Mouse (Mus musculus): ENCODE results near the gene Il18r1. TPM values are rescaled to one million over a fixed set of nuclear protein-coding genes. Genes with fewer than 3 reads are reported as not detected.

Il18r1 gene
- not detected for polyA plus RNA-seq (2012; fragmentation: generic; extraction: Trizol)
- long read RNA-seq, experiment 1 = 0 reads
- long read RNA-seq, experiment 2 = 0 reads

GRCm38 (mm10) chr1:40465477-40466430 lies at the start of gene Il18r1:
Gene Il18r1, plus strand, starts transcription at chr1:40465552.
- Histone ChIP-seq H3K36me3 (ENCODE audit: control insufficient read depth, insufficient read depth) (no peaks in the 10 kb centered on the region), H3K4me3 (ENCODE audit: insufficient read depth, poor library complexity, severe bottlenecking) (no peak within 1 kb of the TSS), H3K79me3 (ENCODE audit: low read depth) (no peaks in the 10 kb centered on the region), H3K79me2 (ENCODE audit: control insufficient read depth, insufficient read depth) (no peaks in the 10 kb centered on the region), H3K27me3 (ENCODE audit: control insufficient read depth, insufficient read depth, insufficient read length) (no peaks in the 10 kb centered on the region), H3ac (ENCODE audit: control insufficient read depth, insufficient read length, low read depth) (no peak within 1 kb of the TSS)
- TF ChIP-seq CEBPB (IDR thresholded peaks at IDR 0.05; ENCODE audit: low read depth) = no peak
- TF ChIP-seq USF1 (IDR thresholded peaks at IDR 0.05; ENCODE audit: low read depth) = no peak
- no peak for TF ChIP-seq MYOD1 (IDR thresholded peaks at IDR 0.05; ENCODE audit: control insufficient read depth, insufficient read length, low read depth)
- no peak for TF ChIP-seq FOSL1 (IDR thresholded peaks at IDR 0.05; ENCODE audit: insufficient read depth, low read length, poor library complexity, severe bottlenecking)
- no peak for TF ChIP-seq CTCF (IDR thresholded peaks at IDR 0.05; ENCODE audit: control insufficient read depth, insufficient read depth, insufficient read length)
- TF ChIP-seq MYOG (IDR thresholded peaks at IDR 0.05; ENCODE audit: control insufficient read depth, extremely low read depth, insufficient read length) = no peak
- TF ChIP-seq MAX (IDR thresholded peaks at IDR 0.05) = no peak

DNA sequence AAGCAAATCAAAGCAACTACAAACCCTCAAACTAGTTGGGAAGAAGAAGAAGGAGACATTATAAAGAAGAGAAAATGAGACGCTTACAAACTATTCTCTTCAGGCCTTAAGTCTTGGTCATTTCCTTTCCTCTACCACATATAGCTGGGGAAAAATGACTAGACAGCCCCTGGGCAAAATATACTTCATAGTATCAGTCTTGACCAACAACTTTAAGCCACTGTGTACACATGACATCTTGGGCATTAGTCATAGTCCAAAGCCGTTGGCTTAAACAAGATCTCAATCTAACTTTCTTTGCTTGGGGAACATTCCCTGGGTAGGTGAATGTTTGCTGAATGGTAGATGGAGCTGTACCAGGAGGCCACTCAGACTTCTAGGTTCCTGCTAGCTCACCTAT lies 48.3 kb upstream of the Il18r1 start:
- Histone ChIP-seq H3K27me3 (ENCODE audit: control insufficient read depth, insufficient read depth, insufficient read length) (no peaks in the 10 kb centered on the region), H3ac (ENCODE audit: control insufficient read depth, insufficient read length, low read depth) (no peak overlapping the region), H3K4me3 (ENCODE audit: insufficient read depth, poor library complexity, severe bottlenecking) (no peak overlapping the region), H3K79me3 (ENCODE audit: low read depth) (no peaks in the 10 kb centered on the region), H3K79me2 (ENCODE audit: control insufficient read depth, insufficient read depth) (no peaks in the 10 kb centered on the region), H3K36me3 (ENCODE audit: control insufficient read depth, insufficient read depth) (no peaks in the 10 kb centered on the region)
- no peak for TF ChIP-seq CEBPB (IDR thresholded peaks at IDR 0.05; ENCODE audit: low read depth)
- TF ChIP-seq MYOD1 (IDR thresholded peaks at IDR 0.05; ENCODE audit: control insufficient read depth, insufficient read length, low read depth) = no peak
- no peak for TF ChIP-seq CTCF (IDR thresholded peaks at IDR 0.05; ENCODE audit: control insufficient read depth, insufficient read depth, insufficient read length)
- no peak for TF ChIP-seq USF1 (IDR thresholded peaks at IDR 0.05; ENCODE audit: low read depth)
- TF ChIP-seq MYOG (IDR thresholded peaks at IDR 0.05; ENCODE audit: control insufficient read depth, extremely low read depth, insufficient read length) = no peak
- TF ChIP-seq FOSL1 (IDR thresholded peaks at IDR 0.05; ENCODE audit: insufficient read depth, low read length, poor library complexity, severe bottlenecking) = no peak
- TF ChIP-seq MAX (IDR thresholded peaks at IDR 0.05) = no peak

DNA sequence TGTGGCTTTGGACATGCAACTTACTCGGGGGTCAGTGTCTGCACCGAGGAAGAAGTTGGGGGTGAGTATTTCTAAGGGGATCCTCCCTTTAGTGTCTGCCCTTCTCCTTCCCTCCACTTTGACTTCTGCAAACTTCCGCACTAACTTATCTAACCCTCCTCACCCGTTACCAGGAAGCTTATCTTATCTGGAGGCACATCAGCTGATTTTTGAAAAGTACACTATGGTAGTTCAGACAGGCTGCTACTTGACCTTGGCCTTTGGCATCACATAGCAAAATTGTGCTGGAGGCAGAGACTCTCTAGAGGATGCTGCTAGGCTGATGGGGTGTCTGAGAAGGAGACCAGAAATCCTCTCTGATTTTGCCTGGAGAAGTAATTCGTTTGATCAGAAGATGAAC lies 46.8 kb upstream of the Il18r1 start:
- no peaks in the 10 kb centered on the region for H3K79me2 ChIP-seq (ENCODE audit: control insufficient read depth, insufficient read depth)
- H3K36me3 ChIP-seq (ENCODE audit: control insufficient read depth, insufficient read depth) = no peaks in the 10 kb centered on the region
- no peak overlapping the region for H3ac ChIP-seq (ENCODE audit: control insufficient read depth, insufficient read length, low read depth)
- no peak overlapping the region for H3K4me3 ChIP-seq (ENCODE audit: insufficient read depth, poor library complexity, severe bottlenecking)
- H3K79me3 ChIP-seq (ENCODE audit: low read depth) = no peaks in the 10 kb centered on the region
- TF ChIP-seq MYOD1 (IDR thresholded peaks at IDR 0.05; ENCODE audit: control insufficient read depth, insufficient read length, low read depth) (no peak), MAX (IDR thresholded peaks at IDR 0.05) (no peak), USF1 (IDR thresholded peaks at IDR 0.05; ENCODE audit: low read depth) (no peak), FOSL1 (IDR thresholded peaks at IDR 0.05; ENCODE audit: insufficient read depth, low read length, poor library complexity, severe bottlenecking) (no peak), CEBPB (IDR thresholded peaks at IDR 0.05; ENCODE audit: low read depth) (no peak), MYOG (IDR thresholded peaks at IDR 0.05; ENCODE audit: control insufficient read depth, extremely low read depth, insufficient read length) (no peak), CTCF (IDR thresholded peaks at IDR 0.05; ENCODE audit: control insufficient read depth, insufficient read depth, insufficient read length) (no peak)
- no peaks in the 10 kb centered on the region for H3K27me3 ChIP-seq (ENCODE audit: control insufficient read depth, insufficient read depth, insufficient read length)

DNA sequence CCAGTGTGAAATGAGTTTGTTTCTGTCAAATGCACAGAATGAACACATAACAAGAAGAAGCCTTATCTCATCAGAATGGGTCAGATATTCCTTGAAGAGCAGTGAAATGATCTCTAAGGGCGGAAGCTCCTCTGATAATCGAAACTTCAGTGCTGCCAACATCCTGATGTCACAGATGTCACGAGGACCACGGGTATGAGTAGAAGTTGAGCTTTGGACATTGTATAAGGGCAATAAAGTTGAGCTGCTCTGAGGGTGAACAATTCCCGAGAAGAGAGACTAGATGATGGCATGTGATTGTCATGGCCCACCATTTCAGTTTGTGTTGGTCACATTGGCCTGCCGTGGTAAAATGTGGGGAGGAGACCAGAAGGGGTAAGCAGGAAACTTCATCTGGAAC lies 41.5 kb upstream of the Il18r1 start:
- Histone ChIP-seq H3K79me3 (ENCODE audit: low read depth) (no peaks in the 10 kb centered on the region), H3K36me3 (ENCODE audit: control insufficient read depth, insufficient read depth) (no peaks in the 10 kb centered on the region), H3K27me3 (ENCODE audit: control insufficient read depth, insufficient read depth, insufficient read length) (no peaks in the 10 kb centered on the region), H3ac (ENCODE audit: control insufficient read depth, insufficient read length, low read depth) (no peak overlapping the region), H3K79me2 (ENCODE audit: control insufficient read depth, insufficient read depth) (no peaks in the 10 kb centered on the region), H3K4me3 (ENCODE audit: insufficient read depth, poor library complexity, severe bottlenecking) (no peak overlapping the region)
- no peak for TF ChIP-seq FOSL1 (IDR thresholded peaks at IDR 0.05; ENCODE audit: insufficient read depth, low read length, poor library complexity, severe bottlenecking)
- TF ChIP-seq CEBPB (IDR thresholded peaks at IDR 0.05; ENCODE audit: low read depth) = no peak
- TF ChIP-seq USF1 (IDR thresholded peaks at IDR 0.05; ENCODE audit: low read depth) = no peak
- TF ChIP-seq MAX (IDR thresholded peaks at IDR 0.05) = no peak
- TF ChIP-seq MYOG (IDR thresholded peaks at IDR 0.05; ENCODE audit: control insufficient read depth, extremely low read depth, insufficient read length) = no peak
- no peak for TF ChIP-seq CTCF (IDR thresholded peaks at IDR 0.05; ENCODE audit: control insufficient read depth, insufficient read depth, insufficient read length)
- TF ChIP-seq MYOD1 (IDR thresholded peaks at IDR 0.05; ENCODE audit: control insufficient read depth, insufficient read length, low read depth) = no peak

DNA sequence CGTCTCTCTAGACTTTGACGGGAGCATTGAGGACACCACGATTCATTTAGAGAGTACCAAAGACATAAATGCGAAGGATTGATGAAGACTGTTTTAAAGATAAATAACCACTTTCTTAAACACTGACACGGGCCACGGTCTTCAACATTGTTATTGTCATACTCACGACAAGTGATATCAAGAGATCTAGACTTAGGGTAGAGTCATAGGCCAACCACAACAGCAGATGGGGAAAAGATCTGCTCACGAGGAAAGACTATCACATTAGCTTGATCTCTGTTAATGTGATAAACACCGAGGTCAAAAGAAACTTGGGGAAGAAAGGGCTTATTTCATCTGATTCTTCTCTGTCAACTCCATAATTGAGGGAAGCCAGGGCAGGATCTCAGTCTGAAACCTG lies 38.1 kb upstream of the Il18r1 start:
- TF ChIP-seq MAX (IDR thresholded peaks at IDR 0.05) = no peak
- no peak for TF ChIP-seq CTCF (IDR thresholded peaks at IDR 0.05; ENCODE audit: control insufficient read depth, insufficient read depth, insufficient read length)
- TF ChIP-seq MYOD1 (IDR thresholded peaks at IDR 0.05; ENCODE audit: control insufficient read depth, insufficient read length, low read depth) = no peak
- no peak for TF ChIP-seq USF1 (IDR thresholded peaks at IDR 0.05; ENCODE audit: low read depth)
- no peak for TF ChIP-seq MYOG (IDR thresholded peaks at IDR 0.05; ENCODE audit: control insufficient read depth, extremely low read depth, insufficient read length)
- TF ChIP-seq CEBPB (IDR thresholded peaks at IDR 0.05; ENCODE audit: low read depth) = no peak
- no peak for TF ChIP-seq FOSL1 (IDR thresholded peaks at IDR 0.05; ENCODE audit: insufficient read depth, low read length, poor library complexity, severe bottlenecking)
- H3K79me3 ChIP-seq (ENCODE audit: low read depth) = no peaks in the 10 kb centered on the region

More for the DNA sequence above, 38.1 kb upstream of the Il18r1 start:
- H3K36me3 ChIP-seq (ENCODE audit: control insufficient read depth, insufficient read depth) = no peaks in the 10 kb centered on the region
- H3K27me3 ChIP-seq (ENCODE audit: control insufficient read depth, insufficient read depth, insufficient read length) = no peaks in the 10 kb centered on the region
- H3ac ChIP-seq (ENCODE audit: control insufficient read depth, insufficient read length, low read depth) = no peak overlapping the region
- no peaks in the 10 kb centered on the region for H3K79me2 ChIP-seq (ENCODE audit: control insufficient read depth, insufficient read depth)
- no peak overlapping the region for H3K4me3 ChIP-seq (ENCODE audit: insufficient read depth, poor library complexity, severe bottlenecking)

Data from C2C12 (cell line).